Mouse (Mus musculus): ENCODE measurements around the gene Zfyve21.

GRCm38 (mm10) chr12:111790631-111791030 is 23.3 kb upstream of the Zfyve21 start:
- no peak for TF ChIP-seq CTCF (IDR thresholded peaks at IDR 0.05; ENCODE audit: borderline replicate concordance, insufficient read depth, low read depth, low read length)
- no peak for TF ChIP-seq POLR2A (IDR thresholded peaks at IDR 0.05; ENCODE audit: borderline replicate concordance, insufficient read depth, low read length)

Measured in cerebellum, adult 2 months (tissue).